Mouse (Mus musculus): ENCODE results near the gene Cab39. TPM values are rescaled to one million over a fixed set of nuclear protein-coding genes. Genes with fewer than 3 reads are reported as not detected.
A peak's percentile ranks its signal among the peaks of the same experiment; 100 is the strongest.

Gene Cab39
- polyA plus RNA-seq, 1 experiment from 2014 or later: 11.4 TPM

DNA sequence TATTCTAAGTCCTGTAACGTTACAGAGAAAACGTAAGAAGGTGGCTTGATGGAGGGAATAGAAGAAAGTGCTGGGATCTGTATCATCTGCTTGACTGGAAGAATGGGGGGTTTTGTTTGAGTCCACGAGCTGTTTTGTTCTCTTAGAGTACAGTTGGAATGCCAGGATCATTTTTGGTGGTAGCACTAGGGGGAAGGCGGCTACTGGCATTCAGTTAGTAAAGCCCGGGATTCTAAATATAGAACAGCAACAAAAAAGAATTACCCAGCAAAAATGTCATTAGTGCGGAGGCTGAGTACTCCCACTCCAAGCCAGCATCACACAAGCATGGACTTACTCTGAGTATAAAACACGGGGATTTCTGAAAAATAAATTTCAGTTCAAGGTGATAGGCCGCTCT is 29.0 kb downstream of the Cab39 start:
- H3K4me1 ChIP-seq (replicated peaks): no peaks in the 10 kb centered on the region
- no peak overlapping the region for H3K4me2 ChIP-seq
- H3K4me3 ChIP-seq (replicated peaks): no peak overlapping the region
- no peak overlapping the region for H3K27ac ChIP-seq
- H3K9ac ChIP-seq: no peak overlapping the region
- H3K27me3 ChIP-seq: no peaks in the 10 kb centered on the region
- H3K36me3 ChIP-seq: peaks cover 66% of the 10 kb centered on the region
- ATAC-seq (ENCODE audit: low read depth) (no peak), DNase-seq (no peak)
- no peaks in the 10 kb centered on the region for H3K9me3 ChIP-seq (replicated peaks)
- 84% methylated on average over 8 of the region's 8 CpGs for WGBS (ENCODE audit: insufficient replicate concordance)

DNA sequence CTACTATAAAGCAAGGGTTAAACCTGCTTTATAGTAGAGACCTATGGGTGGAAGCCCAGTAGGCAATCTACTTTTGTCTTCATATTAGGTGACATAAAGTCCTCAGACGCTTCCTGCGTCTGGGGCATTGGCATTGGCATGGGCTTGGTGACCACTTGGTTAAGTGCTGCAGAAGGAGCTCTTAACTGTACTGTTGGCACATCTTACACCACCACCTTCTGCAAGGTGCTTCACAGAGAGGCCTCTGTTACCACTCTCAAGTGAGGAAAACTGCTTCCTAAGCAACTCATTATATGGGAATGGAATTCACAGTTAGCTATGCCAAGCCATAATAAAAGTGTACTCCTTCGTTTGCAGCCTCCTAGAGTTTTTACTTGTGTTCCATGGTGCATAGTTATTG is 31.7 kb downstream of the Cab39 start:
- H3K4me3 ChIP-seq (replicated peaks): no peak overlapping the region
- H3K9ac ChIP-seq: no peak overlapping the region
- H3K4me2 ChIP-seq: no peak overlapping the region
- no peaks in the 10 kb centered on the region for H3K9me3 ChIP-seq (replicated peaks)
- H3K36me3 ChIP-seq: peaks cover 54% of the 10 kb centered on the region
- WGBS (ENCODE audit: insufficient replicate concordance): 81% methylated on average over 3 of the region's 3 CpGs
- no peaks in the 10 kb centered on the region for H3K27me3 ChIP-seq
- ATAC-seq (ENCODE audit: low read depth) (no peak), DNase-seq (no peak)
- no peak overlapping the region for H3K27ac ChIP-seq
- H3K4me1 ChIP-seq (replicated peaks): no peaks in the 10 kb centered on the region

DNA sequence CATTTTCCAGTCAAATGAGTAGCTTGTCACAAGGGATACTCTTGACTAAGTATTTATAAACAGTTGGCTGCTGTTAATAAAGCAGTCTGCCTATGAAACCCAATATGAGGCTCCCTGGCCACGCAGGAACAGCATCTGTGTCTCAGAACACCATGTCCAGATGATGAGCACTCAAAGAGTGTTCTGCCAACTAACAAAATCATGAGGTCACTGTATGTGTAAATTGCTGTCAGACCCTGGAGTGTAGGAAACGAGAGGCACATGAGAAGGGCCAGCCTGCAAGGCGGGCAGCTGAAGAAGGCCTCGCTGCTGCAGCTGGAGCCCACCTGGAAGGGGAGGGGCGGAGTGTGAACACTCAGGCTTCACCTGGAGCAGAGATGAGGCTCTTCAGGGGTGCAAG is 33.9 kb downstream of the Cab39 start:
- WGBS (ENCODE audit: insufficient replicate concordance): 78% methylated on average over 5 of the region's 5 CpGs
- no peak for ATAC-seq (ENCODE audit: low read depth)

DNA sequence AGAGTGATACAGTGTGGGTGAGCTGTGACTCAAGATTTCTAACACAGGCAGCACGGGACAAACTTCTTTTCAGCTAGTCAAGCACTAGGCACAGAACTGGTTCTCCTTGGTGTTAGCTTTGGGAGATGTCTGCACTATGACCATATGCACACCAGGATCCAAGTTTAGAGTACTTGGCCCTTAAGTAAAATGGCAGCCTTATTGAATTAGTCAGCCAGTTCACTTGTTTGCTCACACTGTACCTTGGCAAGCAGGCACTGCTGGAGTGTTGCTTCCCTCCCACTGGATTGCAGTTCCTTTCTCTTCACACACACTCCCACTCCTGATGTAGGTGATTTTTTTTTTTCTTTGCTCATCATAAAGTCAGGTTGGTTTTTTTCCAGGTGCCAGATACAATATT is 35.8 kb downstream of the Cab39 start:
- H3K4me3 ChIP-seq (replicated peaks): no peak overlapping the region
- H3K27me3 ChIP-seq: no peaks in the 10 kb centered on the region
- no peaks in the 10 kb centered on the region for H3K9me3 ChIP-seq (replicated peaks)
- 74% methylated on average over 1 of the region's 1 CpGs for WGBS (ENCODE audit: insufficient replicate concordance)
- H3K27ac ChIP-seq: no peak overlapping the region
- H3K9ac ChIP-seq: no peak overlapping the region
- H3K36me3 ChIP-seq: peaks cover 25% of the 10 kb centered on the region
- DNase-seq (no peak), ATAC-seq (ENCODE audit: low read depth) (no peak)
- H3K4me2 ChIP-seq: no peak overlapping the region
- H3K4me1 ChIP-seq (replicated peaks): no peaks in the 10 kb centered on the region

More for the DNA sequence above, 33.9 kb downstream of the Cab39 start:
- no peaks in the 10 kb centered on the region for H3K9me3 ChIP-seq (replicated peaks)
- H3K27me3 ChIP-seq: no peaks in the 10 kb centered on the region
- DNase-seq: no peak
- no peak overlapping the region for H3K4me3 ChIP-seq (replicated peaks)
- H3K4me2 ChIP-seq: no peak overlapping the region
- H3K9ac ChIP-seq: no peak overlapping the region
- H3K4me1 ChIP-seq (replicated peaks): no peaks in the 10 kb centered on the region
- peaks cover 37% of the 10 kb centered on the region for H3K36me3 ChIP-seq
- no peak overlapping the region for H3K27ac ChIP-seq

DNA sequence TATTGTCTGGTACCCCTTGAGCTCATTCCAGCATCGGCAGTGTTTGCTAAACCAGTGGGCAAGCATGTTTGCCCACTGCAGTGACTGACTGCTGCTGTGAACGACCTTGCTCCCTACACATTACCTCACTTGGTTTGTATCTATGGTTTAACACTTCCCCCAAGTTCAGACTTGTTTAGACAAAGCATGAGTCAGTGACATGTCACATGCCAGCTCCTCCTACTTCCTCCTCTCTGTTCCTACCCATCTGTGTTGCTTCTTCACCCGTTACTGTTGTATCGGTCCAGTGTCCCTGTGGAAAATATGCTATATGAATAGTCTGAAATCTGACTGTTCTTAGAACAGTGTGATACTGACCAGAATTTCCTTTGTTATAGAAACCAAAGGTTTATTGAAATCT is 44.8 kb downstream of the Cab39 start:
- Histone ChIP-seq H3K4me3 (replicated peaks) (no peak overlapping the region), H3K36me3 (peaks cover 32% of the 10 kb centered on the region), H3K9me3 (replicated peaks) (no peaks in the 10 kb centered on the region), H3K4me1 (replicated peaks) (peaks cover 22% of the 10 kb centered on the region), H3K27ac (peak overlapping the region; percentile 25; the same call in 1 of the 2 replicates), H3K4me2 (no peak overlapping the region), H3K9ac (no peak overlapping the region), H3K27me3 (no peaks in the 10 kb centered on the region)
- ATAC-seq (ENCODE audit: low read depth) (peak; percentile 72), DNase-seq (no peak)
- 42% methylated on average over 4 of the region's 4 CpGs for WGBS (ENCODE audit: insufficient replicate concordance)

DNA sequence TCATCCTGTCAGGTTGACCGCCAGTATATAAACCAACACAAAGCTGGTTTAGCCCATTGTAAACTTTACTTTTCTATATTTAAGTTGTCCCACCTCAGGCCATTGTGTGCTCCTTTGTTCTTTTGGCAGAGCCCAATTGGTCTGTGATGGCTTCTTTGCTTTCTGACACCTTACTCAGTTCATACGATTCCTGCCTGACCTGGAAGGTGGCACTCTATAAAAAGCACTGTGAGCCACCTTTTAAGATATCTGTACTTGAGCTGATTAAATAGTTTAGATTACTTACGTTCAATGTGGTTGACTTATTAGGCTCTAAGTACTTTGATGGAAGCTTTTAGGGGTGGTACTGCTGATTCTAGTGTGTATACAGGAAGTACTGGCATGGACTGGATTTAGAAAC is 46.1 kb downstream of the Cab39 start:
- no peak overlapping the region for H3K4me3 ChIP-seq (replicated peaks)
- H3K36me3 ChIP-seq: peaks cover 38% of the 10 kb centered on the region
- H3K4me2 ChIP-seq: no peak overlapping the region
- H3K4me1 ChIP-seq (replicated peaks): peaks cover 22% of the 10 kb centered on the region
- H3K27me3 ChIP-seq: no peaks in the 10 kb centered on the region
- 73% methylated on average over 3 of the region's 3 CpGs for WGBS (ENCODE audit: insufficient replicate concordance)
- no peaks in the 10 kb centered on the region for H3K9me3 ChIP-seq (replicated peaks)
- no peak for DNase-seq
- no peak overlapping the region for H3K27ac ChIP-seq
- H3K9ac ChIP-seq: no peak overlapping the region
- ATAC-seq (ENCODE audit: low read depth): no peak

DNA sequence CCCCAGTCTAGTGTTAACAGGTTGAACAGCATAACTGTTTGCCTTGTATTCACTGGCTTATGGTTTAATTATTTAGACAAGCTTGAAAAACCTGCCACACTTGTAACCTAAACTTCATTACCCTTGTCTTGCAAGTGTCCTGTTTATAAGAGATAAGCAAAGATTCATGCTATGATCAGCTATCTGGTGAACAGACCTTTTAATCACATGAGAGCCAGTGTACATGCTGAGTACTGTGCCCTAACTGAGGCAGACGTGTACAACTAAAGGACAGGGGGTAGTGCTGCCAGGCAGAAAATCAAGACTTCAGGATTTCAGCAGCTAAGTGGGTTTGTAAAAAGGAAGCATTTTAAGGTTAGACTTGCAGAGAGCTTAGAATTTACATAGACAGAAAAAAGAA is 46.5 kb downstream of the Cab39 start:
- Histone ChIP-seq H3K4me2 (no peak overlapping the region), H3K27me3 (no peaks in the 10 kb centered on the region), H3K27ac (no peak overlapping the region), H3K9ac (no peak overlapping the region), H3K4me1 (replicated peaks) (peaks cover 22% of the 10 kb centered on the region), H3K4me3 (replicated peaks) (no peak overlapping the region), H3K36me3 (peaks cover 39% of the 10 kb centered on the region), H3K9me3 (replicated peaks) (no peaks in the 10 kb centered on the region)
- ATAC-seq (ENCODE audit: low read depth) (peak; percentile 58; the same call in 1 of the 2 replicates), DNase-seq (no peak)
- 29% methylated on average over 1 of the region's 1 CpGs for WGBS (ENCODE audit: insufficient replicate concordance)

DNA sequence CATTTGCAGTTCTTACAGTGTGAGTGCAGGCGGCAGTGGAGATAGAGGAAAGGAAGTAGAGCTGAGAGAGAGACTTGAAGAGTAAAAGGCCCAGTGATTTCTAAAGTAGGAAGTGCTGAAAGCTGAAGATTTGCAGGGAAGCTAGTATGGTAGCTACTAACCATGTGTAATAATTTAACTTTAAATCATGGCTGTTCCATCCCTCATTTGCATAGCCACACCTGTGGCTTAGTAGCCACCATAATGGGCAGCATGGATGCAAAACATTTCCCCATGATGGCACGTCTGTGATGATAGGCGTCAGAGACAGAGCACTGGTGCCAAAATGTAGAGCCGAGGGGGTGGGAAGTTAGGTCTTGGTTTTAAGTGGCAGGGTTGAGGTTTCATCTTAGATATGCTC is 47.2 kb downstream of the Cab39 start:
- peaks cover 26% of the 10 kb centered on the region for H3K4me1 ChIP-seq (replicated peaks)
- H3K4me2 ChIP-seq: no peak overlapping the region
- no peaks in the 10 kb centered on the region for H3K27me3 ChIP-seq
- DNase-seq (no peak), ATAC-seq (ENCODE audit: low read depth) (no peak)
- 71% methylated on average over 4 of the region's 4 CpGs for WGBS (ENCODE audit: insufficient replicate concordance)
- peaks cover 40% of the 10 kb centered on the region for H3K36me3 ChIP-seq
- H3K4me3 ChIP-seq (replicated peaks): no peak overlapping the region
- no peak overlapping the region for H3K27ac ChIP-seq
- no peaks in the 10 kb centered on the region for H3K9me3 ChIP-seq (replicated peaks)
- H3K9ac ChIP-seq: no peak overlapping the region

DNA sequence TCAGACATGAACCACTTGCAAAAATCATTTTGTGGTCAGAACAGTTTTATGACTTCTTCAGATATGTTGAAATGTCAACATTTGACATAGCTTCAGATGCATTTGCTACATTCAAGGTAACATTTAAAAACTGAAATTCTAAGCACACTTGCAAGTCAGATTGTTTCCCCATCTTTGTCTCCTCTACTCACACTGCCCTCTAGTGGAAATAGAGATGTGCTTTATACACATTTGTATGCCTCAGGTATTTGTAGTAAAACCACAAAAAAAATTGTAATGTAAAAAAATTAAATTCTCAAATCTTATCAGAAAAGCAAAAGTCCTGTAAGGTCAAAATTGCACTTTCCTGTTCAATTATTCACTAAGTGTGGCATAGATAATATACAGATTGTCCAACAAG is 49.0 kb downstream of the Cab39 start:
- H3K36me3 ChIP-seq: peaks cover 48% of the 10 kb centered on the region
- H3K9ac ChIP-seq: no peak overlapping the region
- peaks cover 26% of the 10 kb centered on the region for H3K4me1 ChIP-seq (replicated peaks)
- DNase-seq (no peak), ATAC-seq (ENCODE audit: low read depth) (no peak)
- no peaks in the 10 kb centered on the region for H3K9me3 ChIP-seq (replicated peaks)
- H3K27ac ChIP-seq: no peak overlapping the region
- H3K4me2 ChIP-seq: no peak overlapping the region
- no peaks in the 10 kb centered on the region for H3K27me3 ChIP-seq
- no peak overlapping the region for H3K4me3 ChIP-seq (replicated peaks)

DNA sequence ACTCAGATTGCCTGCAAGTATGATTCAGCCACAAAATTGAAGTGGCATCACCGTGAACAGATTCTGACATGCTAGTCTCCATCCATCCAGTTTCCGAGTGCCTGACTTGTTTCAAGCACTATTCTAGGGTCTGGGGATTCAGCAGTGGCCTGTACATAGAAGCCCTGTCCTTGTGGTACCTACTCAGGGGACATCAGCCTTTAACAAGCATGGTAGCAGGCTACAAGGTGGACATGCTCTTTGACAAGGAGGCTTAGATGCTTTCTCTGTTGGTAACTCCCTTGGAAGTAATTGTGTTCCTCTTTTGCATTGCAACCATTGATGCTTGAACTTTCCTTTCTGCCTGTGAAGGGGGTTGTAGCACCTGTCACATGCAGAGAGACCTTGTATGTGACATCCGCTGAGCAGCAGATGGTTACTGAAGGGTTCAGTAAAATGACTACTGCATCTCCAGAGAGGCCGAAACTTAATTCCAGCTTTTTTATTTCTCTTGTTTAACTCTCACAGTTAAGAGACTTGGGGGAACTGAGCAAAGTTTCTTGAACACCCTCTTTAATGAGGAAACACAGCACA is 50.1 kb downstream of the Cab39 start:
- no peak overlapping the region for H3K4me3 ChIP-seq (replicated peaks)
- H3K27ac ChIP-seq: no peak overlapping the region
- no peak for ATAC-seq (ENCODE audit: low read depth)
- H3K27me3 ChIP-seq: no peaks in the 10 kb centered on the region
- H3K36me3 ChIP-seq: peaks cover 49% of the 10 kb centered on the region
- WGBS (ENCODE audit: insufficient replicate concordance): 81% methylated on average over 4 of the region's 4 CpGs
- peaks cover 19% of the 10 kb centered on the region for H3K4me1 ChIP-seq (replicated peaks)
- H3K9me3 ChIP-seq (replicated peaks): no peaks in the 10 kb centered on the region
- no peak for DNase-seq
- H3K9ac ChIP-seq: no peak overlapping the region
- H3K4me2 ChIP-seq: no peak overlapping the region

DNA sequence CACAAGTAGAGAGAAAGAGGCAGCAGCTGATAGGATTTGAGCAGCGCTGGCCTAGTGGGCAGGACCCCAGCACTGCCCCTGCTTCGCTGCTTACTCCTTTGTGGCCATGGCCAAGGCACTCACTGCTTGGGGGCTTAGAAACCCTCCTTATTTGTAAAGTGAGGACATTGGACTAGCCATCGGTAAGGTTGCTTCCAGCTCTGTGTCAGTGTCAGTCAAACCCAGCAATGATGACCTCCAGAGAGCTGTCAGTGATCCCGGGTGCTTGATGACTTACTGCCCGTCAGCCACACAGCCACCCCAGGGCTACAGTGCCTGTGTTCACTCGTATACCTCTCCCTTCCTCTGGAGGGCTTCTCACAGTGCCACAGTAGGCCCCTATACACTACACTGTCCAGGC is 51.7 kb downstream of the Cab39 start:
- ATAC-seq (ENCODE audit: low read depth) (no peak), DNase-seq (no peak)
- peaks cover 4% of the 10 kb centered on the region; the same call in 1 of the 2 replicates for H3K4me1 ChIP-seq (replicated peaks)
- H3K9me3 ChIP-seq (replicated peaks): no peaks in the 10 kb centered on the region
- no peak overlapping the region for H3K4me2 ChIP-seq
- H3K4me3 ChIP-seq (replicated peaks): no peak overlapping the region
- H3K27me3 ChIP-seq: no peaks in the 10 kb centered on the region
- H3K27ac ChIP-seq: no peak overlapping the region
- WGBS (ENCODE audit: insufficient replicate concordance): 82% methylated on average over 6 of the region's 6 CpGs
- peaks cover 54% of the 10 kb centered on the region for H3K36me3 ChIP-seq
- no peak overlapping the region for H3K9ac ChIP-seq

DNA sequence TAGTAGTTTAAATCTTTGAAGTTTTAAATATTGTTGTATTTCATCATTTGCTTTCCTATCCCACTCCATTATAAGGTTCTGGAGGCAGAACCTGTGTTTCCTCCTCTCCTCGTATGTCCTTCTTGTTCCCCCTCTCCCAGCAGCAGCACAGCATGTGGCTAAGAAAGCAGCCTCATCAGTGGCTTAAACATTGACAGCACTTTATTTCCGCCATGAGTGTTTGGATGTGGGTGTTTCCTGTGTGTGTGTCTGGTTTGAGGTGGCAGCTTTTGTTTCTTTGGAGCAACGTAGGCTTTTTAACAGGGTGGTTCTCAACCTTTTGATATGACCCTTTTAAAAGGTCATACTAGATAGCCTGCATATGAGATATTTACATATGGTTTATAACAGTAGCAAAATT is 52.2 kb downstream of the Cab39 start:
- H3K4me2 ChIP-seq: no peak overlapping the region
- H3K4me3 ChIP-seq (replicated peaks): no peak overlapping the region
- no peaks in the 10 kb centered on the region for H3K27me3 ChIP-seq
- WGBS (ENCODE audit: insufficient replicate concordance): 78% methylated on average over 3 of the region's 3 CpGs
- no peak for DNase-seq
- ATAC-seq (ENCODE audit: low read depth): no peak
- H3K36me3 ChIP-seq: peaks cover 58% of the 10 kb centered on the region
- H3K4me1 ChIP-seq (replicated peaks): peaks cover 4% of the 10 kb centered on the region; the same call in 1 of the 2 replicates
- H3K9me3 ChIP-seq (replicated peaks): no peaks in the 10 kb centered on the region
- no peak overlapping the region for H3K27ac ChIP-seq
- H3K9ac ChIP-seq: no peak overlapping the region
